Mouse (Mus musculus): ENCODE measurements around the gene Cfl1. TPM values are rescaled to one million over a fixed set of nuclear protein-coding genes. Genes with fewer than 3 reads are reported as not detected.

Cfl1 gene
- total RNA-seq, 2 experiments from 2014 or later: 1,355 to 1,737 TPM

DNA sequence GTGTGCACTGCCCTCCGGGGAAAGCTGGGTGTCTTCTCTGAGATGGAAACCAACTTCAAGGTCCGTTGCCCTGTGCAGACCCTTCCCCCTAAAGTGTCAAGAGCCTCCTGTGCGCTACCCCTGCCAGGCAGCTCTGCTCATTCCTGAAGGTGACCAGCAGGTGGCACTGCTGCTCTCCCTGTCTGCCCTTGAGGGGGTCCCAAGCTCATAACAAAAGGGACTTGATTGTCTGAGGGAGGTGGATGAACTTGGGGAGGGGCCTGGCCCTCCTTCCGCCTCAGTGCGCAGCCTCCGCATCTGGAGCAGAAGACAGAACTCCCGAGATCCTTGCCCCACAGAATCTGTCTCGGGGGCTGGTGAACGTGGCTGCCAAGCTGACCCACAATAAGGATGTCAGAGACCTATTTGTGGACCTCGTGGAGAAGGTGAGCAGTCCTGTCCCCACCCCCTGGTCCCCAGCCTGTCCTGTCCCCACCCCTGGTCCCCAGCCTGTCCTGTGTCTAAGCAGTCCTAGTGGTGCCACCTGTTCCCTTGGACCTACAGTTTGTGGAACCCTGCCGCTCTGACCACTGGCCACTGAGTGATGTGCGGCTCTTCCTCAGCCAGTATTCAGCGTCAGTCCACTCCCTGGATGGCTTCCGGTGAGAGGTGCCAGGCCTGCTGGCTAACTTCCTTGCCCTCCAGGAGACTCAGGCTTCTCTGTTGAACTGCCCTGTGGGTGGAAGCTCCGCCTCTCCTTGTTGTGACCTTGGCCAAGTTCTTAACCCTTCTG is 26.3 kb upstream of the Cfl1 start:
- ATAC-seq (replicated peaks; ENCODE audit: poor library complexity): 0 out of 2 replicates have a peak, but pooled peaks have one; percentile 33

- ATAC-seq (replicated peaks; ENCODE audit: poor library complexity): no peak
Measured at GRCm38 (mm10) chr19:5465037-5465436, 25.2 kb upstream of the Cfl1 start.

DNA sequence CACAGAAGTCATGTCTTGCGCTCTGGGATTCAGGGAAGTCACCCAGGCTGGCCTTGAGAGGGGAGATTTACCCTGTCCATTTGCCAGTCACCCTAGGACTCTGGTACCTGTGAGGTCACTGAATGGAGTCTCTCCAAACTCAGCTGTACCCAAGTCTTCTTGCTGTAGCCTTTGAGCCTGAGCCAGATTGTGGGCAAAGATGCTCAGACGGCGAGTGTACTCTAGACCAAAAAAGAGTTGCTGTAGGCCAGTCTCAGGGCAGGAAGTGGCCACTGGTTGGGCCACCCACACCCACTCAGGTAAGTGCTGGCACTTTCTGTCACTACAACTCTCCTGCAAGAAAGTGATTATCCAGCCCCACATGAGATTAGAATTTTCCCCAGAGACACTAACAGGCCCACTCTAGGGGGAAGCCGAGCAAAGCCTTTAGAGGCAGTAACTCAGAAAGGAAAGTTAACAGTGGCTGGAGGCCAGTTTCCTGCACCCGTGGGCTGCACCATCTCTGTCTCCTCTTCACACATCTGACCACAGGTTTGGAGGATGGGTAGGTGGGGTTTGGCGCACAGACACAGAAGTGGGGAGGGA is 23.2 kb upstream of the Cfl1 start:
- ATAC-seq (replicated peaks; ENCODE audit: poor library complexity): no peak

DNA sequence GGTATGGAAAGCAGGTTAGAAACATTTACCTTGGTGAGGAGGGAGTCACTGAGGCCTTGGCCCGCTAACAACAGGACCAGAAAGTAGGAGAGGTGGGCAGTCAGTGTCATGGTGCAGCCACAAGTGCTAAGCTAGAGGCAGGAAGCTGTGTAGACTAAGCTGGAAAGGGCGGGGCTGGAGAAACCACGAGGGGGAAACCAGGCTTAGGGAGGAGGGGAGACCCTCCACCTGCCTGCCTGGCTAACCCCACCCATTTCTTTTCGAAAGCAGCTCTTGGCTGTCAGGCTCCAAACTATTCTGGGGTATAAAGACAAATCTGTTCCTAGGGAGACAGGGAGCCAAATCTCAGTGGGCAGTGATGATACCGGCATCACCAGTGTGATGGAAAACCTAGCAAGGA is 21.9 kb upstream of the Cfl1 start, which contains the start of gene Ctsw:
Gene Ctsw, minus strand, starts transcription at position 134 of the 400 bp plus-strand sequence.
- peak; percentile 29; the same call in 1 of the 2 replicates for ATAC-seq (replicated peaks; ENCODE audit: poor library complexity)

DNA sequence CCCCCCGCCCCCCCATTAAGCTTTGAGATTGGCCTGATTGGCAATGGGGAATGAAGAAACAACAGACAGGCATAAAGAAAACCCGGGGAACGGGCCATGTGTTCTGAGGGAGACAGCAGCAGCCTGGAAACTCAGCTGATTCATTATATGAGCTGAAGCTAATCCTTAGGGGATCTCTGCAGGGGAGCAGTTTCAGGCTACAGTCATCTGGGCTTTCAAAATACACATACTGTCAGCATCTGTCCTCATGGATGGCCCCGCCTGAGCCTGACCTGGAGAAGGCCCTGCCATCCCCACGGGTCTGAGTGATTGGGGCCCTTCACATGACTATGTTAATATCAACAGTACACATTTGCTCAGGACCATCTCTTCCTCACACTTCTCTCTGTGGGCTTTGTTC is 18.4 kb upstream of the Cfl1 start:
- ATAC-seq (replicated peaks; ENCODE audit: poor library complexity): no peak

DNA sequence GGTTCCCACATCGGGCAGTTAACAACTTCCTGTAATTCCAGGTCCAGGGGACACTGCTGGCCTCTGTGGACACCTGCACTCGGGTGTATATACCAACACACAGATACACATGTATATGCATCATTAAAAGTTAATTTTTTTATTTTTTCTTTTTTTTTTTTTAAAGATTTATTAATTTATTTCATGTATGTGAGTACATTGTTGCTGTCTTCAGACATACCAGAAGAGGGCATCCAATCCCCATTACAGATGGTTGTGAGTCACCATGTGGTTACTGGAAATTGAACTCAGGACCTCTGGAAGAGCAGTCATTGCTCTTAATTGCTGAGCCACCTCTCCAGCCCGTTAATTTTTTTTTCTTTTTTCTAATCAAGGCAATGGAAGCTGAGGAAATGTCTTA is 17.4 kb upstream of the Cfl1 start:
- no peak for ATAC-seq (replicated peaks; ENCODE audit: poor library complexity)

GRCm38 (mm10) chr19:5473720-5474119 is 16.5 kb upstream of the Cfl1 start, which contains the start of gene Efemp2:
TSS of gene Efemp2 (plus strand) at chr19:5473954.
- ATAC-seq (replicated peaks; ENCODE audit: poor library complexity): peak; percentile 79

GRCm38 (mm10) chr19:5474281-5475068 is 15.8 kb upstream of the Cfl1 start:
- peak; percentile 33 for ATAC-seq (replicated peaks; ENCODE audit: poor library complexity)

GRCm38 (mm10) chr19:5475069-5475714 is 15.1 kb upstream of the Cfl1 start:
- no peak for ATAC-seq (replicated peaks; ENCODE audit: poor library complexity)

- ATAC-seq (replicated peaks; ENCODE audit: poor library complexity): no peak
Measured at GRCm38 (mm10) chr19:5477004-5477667, 13.1 kb upstream of the Cfl1 start.

DNA sequence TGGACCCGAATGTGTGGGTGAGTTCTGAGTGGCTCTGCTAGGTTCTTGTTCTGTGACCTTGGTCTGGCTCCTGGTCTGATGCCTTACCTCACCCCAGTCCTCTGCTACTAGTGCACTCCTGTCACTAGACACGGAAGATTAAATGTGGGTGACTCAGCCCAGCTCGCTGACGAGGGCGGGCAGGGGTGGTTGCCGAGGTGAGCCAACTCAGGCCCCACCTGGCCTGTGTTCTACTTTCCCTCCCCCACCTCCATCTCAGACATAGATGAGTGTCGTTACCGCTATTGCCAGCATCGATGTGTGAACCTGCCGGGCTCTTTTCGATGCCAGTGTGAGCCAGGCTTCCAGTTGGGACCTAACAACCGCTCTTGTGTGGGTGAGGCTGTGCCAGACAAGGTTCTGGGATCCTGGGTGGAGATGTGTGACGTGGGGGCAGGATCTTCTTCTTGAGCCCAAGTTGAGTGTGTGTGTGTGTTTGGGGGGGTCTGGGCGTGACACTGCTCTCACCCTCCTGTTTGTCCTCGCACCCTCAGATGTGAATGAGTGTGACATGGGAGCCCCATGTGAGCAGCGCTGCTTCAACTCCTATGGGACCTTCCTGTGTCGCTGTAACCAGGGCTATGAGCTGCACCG is 12.5 kb upstream of the Cfl1 start:
- ATAC-seq (replicated peaks; ENCODE audit: poor library complexity): no peak

- ATAC-seq (replicated peaks; ENCODE audit: poor library complexity): no peak
Measured at GRCm38 (mm10) chr19:5480016-5480415, 10.2 kb upstream of the Cfl1 start.

- ATAC-seq (replicated peaks; ENCODE audit: poor library complexity): no peak
Measured at GRCm38 (mm10) chr19:5481398-5481797, 8.9 kb upstream of the Cfl1 start.

GRCm38 (mm10) chr19:5483386-5484359 is 6.6 kb upstream of the Cfl1 start:
- no peak for ATAC-seq (replicated peaks; ENCODE audit: poor library complexity)

DNA sequence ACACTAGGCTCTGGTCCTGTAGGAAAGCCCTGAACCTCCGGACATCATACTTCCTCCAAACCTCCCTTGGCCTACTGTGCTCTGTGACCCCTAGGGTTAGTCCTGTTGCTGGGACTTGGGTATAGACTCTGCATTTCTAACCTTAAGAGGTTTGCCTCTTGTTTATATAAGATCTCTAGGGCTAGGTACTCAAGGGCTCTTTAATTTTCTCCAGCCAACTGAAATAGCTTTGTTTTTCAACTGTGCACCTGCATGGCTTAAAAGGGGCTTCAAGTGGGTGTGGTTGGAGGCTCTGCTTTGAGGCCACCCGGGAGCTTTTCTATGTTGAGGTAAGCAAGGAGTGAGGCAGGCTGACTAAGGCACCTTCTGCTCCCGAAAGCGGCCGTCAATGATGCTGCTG is 5.8 kb upstream of the Cfl1 start:
- ATAC-seq (replicated peaks; ENCODE audit: poor library complexity): no peak

- no peak for ATAC-seq (replicated peaks; ENCODE audit: poor library complexity)
Measured at GRCm38 (mm10) chr19:5485371-5485770, 4.9 kb upstream of the Cfl1 start.

- ATAC-seq (replicated peaks; ENCODE audit: poor library complexity): no peak
Measured at GRCm38 (mm10) chr19:5485821-5486220, 4.4 kb upstream of the Cfl1 start.

DNA sequence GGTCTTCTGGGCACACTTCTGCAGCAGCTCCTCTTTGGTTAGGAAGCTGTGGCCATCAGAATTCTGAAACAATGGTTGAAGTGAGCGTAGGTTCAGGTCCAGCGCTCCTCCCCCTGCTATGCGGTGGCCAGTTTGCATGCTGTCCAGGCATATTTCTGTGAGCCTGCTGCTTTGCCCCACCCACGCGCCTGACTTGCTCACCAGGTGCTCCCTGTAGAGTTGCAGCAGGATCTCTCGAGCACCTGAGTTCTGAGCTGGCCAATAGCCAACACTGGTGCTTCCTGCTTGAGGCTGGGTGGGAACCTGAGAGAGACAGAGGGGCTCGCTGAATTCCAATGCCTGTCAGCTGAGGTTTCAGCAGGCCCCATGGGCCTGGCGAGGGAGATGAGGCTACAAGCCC is 4.0 kb upstream of the Cfl1 start:
- ATAC-seq (replicated peaks; ENCODE audit: poor library complexity): no peak

DNA sequence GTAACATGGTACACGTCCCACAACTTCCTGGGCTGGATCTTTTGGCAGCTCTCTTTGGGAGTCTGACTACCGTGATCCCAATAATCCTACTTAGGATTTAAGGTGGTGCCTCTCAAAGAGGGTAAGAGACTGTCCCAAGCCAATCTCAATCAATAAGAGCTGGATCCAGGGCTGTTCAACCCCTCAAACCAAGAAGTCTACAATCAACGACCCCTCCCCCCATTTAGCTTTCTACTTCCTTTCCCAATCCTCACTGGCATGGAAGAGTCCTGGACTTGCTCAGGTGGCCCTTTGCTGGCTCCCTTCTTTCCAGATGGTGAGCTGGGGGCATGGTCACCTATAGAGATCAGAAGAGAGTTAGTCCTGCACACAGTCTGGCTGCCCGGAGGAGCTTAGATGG is 3.5 kb upstream of the Cfl1 start:
- ATAC-seq (replicated peaks; ENCODE audit: poor library complexity): no peak
